Mouse (Mus musculus): ENCODE measurements around the gene Snrpf.
"Not testable (repeated sequence)": the region's sequence is repeated elsewhere in the genome, so short reads cannot be mapped to it uniquely, and the experiment has no call there.

- TF ChIP-seq MAFK (IDR thresholded peaks at IDR 0.05; ENCODE audit: insufficient replicate concordance, low read length); KAT2A (IDR thresholded peaks at IDR 0.05; ENCODE audit: insufficient replicate concordance, low read length); GABPA (IDR thresholded peaks at IDR 0.05; ENCODE audit: insufficient replicate concordance, low read depth, low read length); UBTF (IDR thresholded peaks at IDR 0.05; ENCODE audit: low read depth, low read length); SIN3A (IDR thresholded peaks at IDR 0.05; ENCODE audit: low read length); E2F4 (IDR thresholded peaks at IDR 0.05; ENCODE audit: insufficient replicate concordance, low read depth, low read length); PAX5 (IDR thresholded peaks at IDR 0.05; ENCODE audit: low read length); RAD21 (IDR thresholded peaks at IDR 0.05; ENCODE audit: low read depth, low read length): not testable (repeated sequence)
These were observed 31.5 kb downstream of the Snrpf start for GRCm38 (mm10) chr10:93557971-93558370.
